In genomic region chr6:115941128-115941527, GRCm38 (mm10) we compare ENCODE assay signal across 16 mouse cellular contexts. TPM values are rescaled to one million over a fixed set of nuclear protein-coding genes. Genes with fewer than 3 reads are reported as not detected.
DNase-seq lines count a peak whose midpoint lies in the region; ATAC-seq and TF ChIP-seq lines count a peak whose summit lies in the region.
"Had no signal": no experiment of that assay in that cellular context is flagged by ENCODE, and none has a peak within 500 bp of the region (broad histone marks: within the 10 kb centered on the region; RNA-seq: fewer than 3 reads in every experiment).

No protein-coding gene starts in this region.

- no peak overlapping the region for H3K4me3 ChIP-seq in intestine, embryonic 14.5 days (ENCODE audit: low read depth, low read length)
- no peak overlapping the region for H3K4me3 ChIP-seq in intestine, postnatal 0 days (ENCODE audit: low read depth, low read length)
- no peak overlapping the region for H3K4me3 ChIP-seq in intestine, embryonic 15.5 days (replicated peaks)
- H3K4me3 ChIP-seq: erythroblast, embryonic 14.5 days; left cerebral cortex, adult 2 months; limb, embryonic 15.5 days had no signal

- no peaks in the 10 kb centered on the region for H3K36me3 ChIP-seq in intestine, embryonic 14.5 days (ENCODE audit: control insufficient read depth, insufficient read depth, low read length)
- H3K36me3 ChIP-seq in intestine, postnatal 0 days (ENCODE audit: control insufficient read depth, insufficient read depth): no peaks in the 10 kb centered on the region
- no peaks in the 10 kb centered on the region for H3K36me3 ChIP-seq in intestine, embryonic 15.5 days
- H3K36me3 ChIP-seq: limb, embryonic 15.5 days had no signal

- no peak for TF ChIP-seq CTCF in intestine, postnatal 0 days (IDR thresholded peaks at IDR 0.05; ENCODE audit: low read depth)

- DNase-seq in intestine, embryonic 14.5 days (ENCODE audit: low spot score): no peak
- DNase-seq in retina, postnatal 1 day: peak; percentile 56
- DNase-seq in cerebellum, adult 9-11 months: no peak
- no peak for DNase-seq in c-Kit-positive CD71-positive TER-119-positive erythroid progenitor cells, embryonic 14.5 days (ENCODE audit: low spot score)
- DNase-seq: cerebellum, adult 8-10 months; gastrocnemius, postnatal 14 days; heart, postnatal 36 days had no signal

- no peak overlapping the region for H3K27ac ChIP-seq in intestine, embryonic 14.5 days (ENCODE audit: low read depth)
- no peak overlapping the region for H3K27ac ChIP-seq in intestine, postnatal 0 days (ENCODE audit: low read depth, low read length)
- no peak overlapping the region for H3K27ac ChIP-seq in intestine, embryonic 15.5 days
- H3K27ac ChIP-seq: kidney, postnatal 0 days; left cerebral cortex, adult 2 months; limb, embryonic 15.5 days had no signal

- 12% methylated on average over 6 of the region's 12 CpGs for WGBS in intestine, embryonic 14.5 days
- 8% methylated on average over 8 of the region's 12 CpGs for WGBS in intestine, postnatal 0 days
- WGBS in intestine, embryonic 15.5 days: 10% methylated on average over 7 of the region's 12 CpGs

- ATAC-seq in intestine, embryonic 14.5 days (replicated peaks; ENCODE audit: low FRiP score, low TSS enrichment, low read depth): 0 out of 2 replicates have a peak, but pooled peaks have one; percentile 53
- no peak for ATAC-seq in intestine, postnatal 0 days
- peak; percentile 24; the same call in 1 of the 2 replicates for ATAC-seq in common myeloid progenitor, adult 5-6 weeks (replicated peaks; ENCODE audit: low read depth, poor library complexity, severe bottlenecking)
- peak; percentile 70 for ATAC-seq in intestine, embryonic 15.5 days
- no peak for ATAC-seq in monocyte, adult 5-6 weeks (replicated peaks; ENCODE audit: insufficient number of reproducible peaks, low FRiP score, low TSS enrichment, poor library complexity, severe bottlenecking)
- ATAC-seq: midbrain, embryonic 16.5 days had no signal

- H3K27me3 ChIP-seq in intestine, embryonic 14.5 days (replicated peaks; ENCODE audit: control insufficient read depth, insufficient read depth, low read length): no peaks in the 10 kb centered on the region
- no peaks in the 10 kb centered on the region for H3K27me3 ChIP-seq in intestine, postnatal 0 days (replicated peaks; ENCODE audit: control insufficient read depth, insufficient read depth, low read length)
- no peaks in the 10 kb centered on the region for H3K27me3 ChIP-seq in intestine, embryonic 15.5 days (replicated peaks)
- H3K27me3 ChIP-seq: limb, embryonic 15.5 days had no signal

- H3K9ac ChIP-seq in intestine, embryonic 14.5 days (ENCODE audit: low read length): no peak overlapping the region
- H3K9ac ChIP-seq in intestine, postnatal 0 days (ENCODE audit: low read depth, low read length): no peak overlapping the region
- H3K9ac ChIP-seq in intestine, embryonic 15.5 days: no peak overlapping the region
- H3K9ac ChIP-seq: limb, embryonic 15.5 days had no signal

- peaks cover 5% of the 10 kb centered on the region; the same call in 1 of the 2 replicates for H3K9me3 ChIP-seq in intestine, embryonic 14.5 days (ENCODE audit: control insufficient read depth, low read length)
- no peaks in the 10 kb centered on the region for H3K9me3 ChIP-seq in intestine, postnatal 0 days (ENCODE audit: control insufficient read depth)
- H3K9me3 ChIP-seq in intestine, embryonic 15.5 days: no peaks in the 10 kb centered on the region
- H3K9me3 ChIP-seq: limb, embryonic 15.5 days had no signal

- peak overlapping the region; percentile 8; the same call in 1 of the 2 replicates for H3K4me2 ChIP-seq in intestine, embryonic 14.5 days (ENCODE audit: low read length)
- no peak overlapping the region for H3K4me2 ChIP-seq in intestine, postnatal 0 days (replicated peaks; ENCODE audit: low read depth)
- no peak overlapping the region for H3K4me2 ChIP-seq in intestine, embryonic 15.5 days (replicated peaks)
- H3K4me2 ChIP-seq: limb, embryonic 15.5 days had no signal

- peaks cover 18% of the 10 kb centered on the region for H3K4me1 ChIP-seq in intestine, embryonic 14.5 days (replicated peaks; ENCODE audit: control insufficient read depth, insufficient read depth, low read length)
- H3K4me1 ChIP-seq in intestine, postnatal 0 days (replicated peaks; ENCODE audit: control insufficient read depth, insufficient read depth, low read length): no peaks in the 10 kb centered on the region
- peaks cover 7% of the 10 kb centered on the region for H3K4me1 ChIP-seq in intestine, embryonic 15.5 days (replicated peaks)

RNA-seq across cellular contexts. Expression of gene H1foo, which starts 3.6 kb away (rescaled TPM):
- polyA plus RNA-seq in intestine, embryonic 14.5 days (2014; fragmentation: Nextera tagmentation; extraction: Ambion mirVana): not detected in 2 replicates
- polyA plus RNA-seq in intestine, postnatal 0 days (2015; fragmentation: Nextera tagmentation; extraction: Ambion mirVana): not detected in 2 replicates
- not detected in 2 replicates for total RNA-seq in common myeloid progenitor, adult 5-6 weeks (2017)
- polyA plus RNA-seq in intestine, embryonic 15.5 days (2015; fragmentation: Nextera tagmentation; extraction: Ambion mirVana): not detected in 2 replicates
- not detected in 3 replicates for total RNA-seq in monocyte, adult 5-6 weeks (2017)
- total RNA-seq: gastrocnemius, postnatal 14 days; heart, postnatal 36 days; left cerebral cortex, adult 2 months had no signal
- polyA plus RNA-seq: erythroblast, embryonic 14.5 days; kidney, postnatal 0 days; limb, embryonic 15.5 days; midbrain, embryonic 16.5 days had no signal

RNA-seq across cellular contexts. Expression of gene Rho, which starts 9.6 kb away (rescaled TPM):
- 0.07 TPM in 1 of 2 replicates, not detected in the other for polyA plus RNA-seq in intestine, embryonic 14.5 days (2014; fragmentation: Nextera tagmentation; extraction: Ambion mirVana)
- 0.16 TPM in 1 of 2 replicates, not detected in the other for polyA plus RNA-seq in intestine, postnatal 0 days (2015; fragmentation: Nextera tagmentation; extraction: Ambion mirVana)
- total RNA-seq in common myeloid progenitor, adult 5-6 weeks (2017): not detected in 2 replicates
- polyA plus RNA-seq in intestine, embryonic 15.5 days (2015; fragmentation: Nextera tagmentation; extraction: Ambion mirVana): 0.05 TPM in 1 of 2 replicates, not detected in the other
- not detected in 3 replicates for total RNA-seq in monocyte, adult 5-6 weeks (2017)
- total RNA-seq: heart, postnatal 36 days had no signal
- polyA plus RNA-seq: erythroblast, embryonic 14.5 days; kidney, postnatal 0 days had no signal

RNA-seq across cellular contexts. Expression of gene Plxnd1, which starts 53.7 kb away (rescaled TPM):
- polyA plus RNA-seq in intestine, embryonic 14.5 days (2014; fragmentation: Nextera tagmentation; extraction: Ambion mirVana): 39.7 and 46.5 TPM in 2 replicates
- polyA plus RNA-seq in intestine, postnatal 0 days (2015; fragmentation: Nextera tagmentation; extraction: Ambion mirVana): 8.2 and 9.6 TPM in 2 replicates
- 8.5 and 14.2 TPM in 2 replicates for total RNA-seq in common myeloid progenitor, adult 5-6 weeks (2017)
- 26.6 and 28.9 TPM in 2 replicates for polyA plus RNA-seq in intestine, embryonic 15.5 days (2015; fragmentation: Nextera tagmentation; extraction: Ambion mirVana)
- total RNA-seq in monocyte, adult 5-6 weeks (2017): 8.2 to 17.6 TPM (median 17.6 TPM) in 3 replicates

Comparison
In these comparisons a context has a peak if more than half of its experiments do, and no peak if none do; other contexts are left out.
1. ATAC-seq: peak in intestine, embryonic 14.5 days (single experiment), common myeloid progenitor, adult 5-6 weeks (single experiment) and intestine, embryonic 15.5 days (single experiment); none in intestine, postnatal 0 days (single experiment) and monocyte, adult 5-6 weeks (single experiment).